Mouse (Mus musculus): ENCODE results near the gene Anxa7. TPM values are rescaled to one million over a fixed set of nuclear protein-coding genes. Genes with fewer than 3 reads are reported as not detected.

Gene Anxa7
- total and polyA plus RNA-seq, 3 experiments: 60.2 to 99.3 (median 89.2) TPM

- Histone ChIP-seq H3K4me1 (ENCODE audit: control insufficient read depth in 1 of 2, insufficient read depth in 2 of 2) (no peaks in the 10 kb centered on the region), H3K4me3 (replicated peaks in 1 of 3; ENCODE audit: low read depth in 2 of 3, low read length in 2 of 3, poor library complexity in 1 of 3) (no peak overlapping the region), H3K27me3 (replicated peaks) (no peaks in the 10 kb centered on the region), H3K9me3 (replicated peaks; ENCODE audit: low read length) (no peaks in the 10 kb centered on the region), H3K27ac (ENCODE audit: insufficient read depth, low read depth) (no peak overlapping the region), H3K79me2 (replicated peaks; ENCODE audit: control insufficient read depth, extremely low read depth, insufficient read depth, poor library complexity, severe bottlenecking) (0 out of 2 replicates have a peak, but pooled peaks cover 2% of the 10 kb centered on the region), H3K4me2 (ENCODE audit: insufficient read depth, low read depth, poor library complexity, severe bottlenecking) (no peak overlapping the region), H3K36me3 (replicated peaks in 1 of 2; ENCODE audit: control insufficient read depth in 1 of 2, insufficient read depth in 1 of 2, low read length in 1 of 2) (peaks cover 4 to 26% of the 10 kb centered on the region in 2 experiments), H3K9ac (ENCODE audit: insufficient read depth, low read depth) (no peak overlapping the region)
- dilution Hi-C loops (cut with MboI; ENCODE audit: extremely low pct_ligation_motif_present, extremely low pct_unique_long_range_greater_than_20kb, low sequenced_read_pairs): no loop called here
- in situ Hi-C loops (cut with MboI; ENCODE audit: low pct_ligation_motif_present, low pct_unique_long_range_greater_than_20kb, low sequenced_read_pairs): no loop called here
- TF ChIP-seq JUN (IDR thresholded peaks at IDR 0.05; ENCODE audit: insufficient read depth, low read depth, low read length) (no peak), CTCF (conservative IDR thresholded peaks at IDR 0.05 in 1 of 2, IDR thresholded peaks at IDR 0.05 in 1 of 2; ENCODE audit: low read depth in 2 of 2, low read length in 2 of 2) (no peak), ZKSCAN1 (IDR thresholded peaks at IDR 0.05; ENCODE audit: borderline replicate concordance, low read depth, low read length) (no peak), KAT2A (IDR thresholded peaks at IDR 0.05; ENCODE audit: insufficient replicate concordance, low read length) (no peak), ETS1 (conservative IDR thresholded peaks at IDR 0.05; ENCODE audit: low read depth, low read length) (no peak), MAX (IDR thresholded peaks at IDR 0.05; ENCODE audit: low read length) (no peak), USF1 (IDR thresholded peaks at IDR 0.05; ENCODE audit: low read depth, low read length) (no peak), PAX5 (IDR thresholded peaks at IDR 0.05; ENCODE audit: low read length) (no peak), CHD1 (IDR thresholded peaks at IDR 0.05; ENCODE audit: low read depth, low read length) (no peak), HCFC1 (IDR thresholded peaks at IDR 0.05; ENCODE audit: low read depth, low read length) (no peak), RCOR1 (conservative IDR thresholded peaks at IDR 0.05; ENCODE audit: low read depth, low read length) (no peak), MAFK (IDR thresholded peaks at IDR 0.05; ENCODE audit: insufficient replicate concordance, low read length) (no peak), BHLHE40 (IDR thresholded peaks at IDR 0.05; ENCODE audit: low read depth, low read length) (no peak), ZNF384 (IDR thresholded peaks at IDR 0.05; ENCODE audit: low read depth, low read length) (no peak)
- DNase-seq (ENCODE audit: extremely low read depth): no peak
These were observed 49.7 kb upstream of the Anxa7 start for GRCm38 (mm10) chr14:20529643-20530042.

GRCm38 (mm10) chr14:20520179-20520578 is 40.2 kb upstream of the Anxa7 start:
- H3K4me2 ChIP-seq (ENCODE audit: insufficient read depth, low read depth, poor library complexity, severe bottlenecking): no peak overlapping the region
- H3K4me3 ChIP-seq (replicated peaks in 1 of 3; ENCODE audit: low read depth in 2 of 3, low read length in 2 of 3, poor library complexity in 1 of 3): no peak overlapping the region
- dilution Hi-C loops (cut with MboI; ENCODE audit: extremely low pct_ligation_motif_present, extremely low pct_unique_long_range_greater_than_20kb, low sequenced_read_pairs): no loop called here
- H3K27me3 ChIP-seq (replicated peaks): no peaks in the 10 kb centered on the region
- no peaks in the 10 kb centered on the region for H3K4me1 ChIP-seq (ENCODE audit: control insufficient read depth in 1 of 2, insufficient read depth in 2 of 2)
- H3K36me3 ChIP-seq (replicated peaks in 1 of 2; ENCODE audit: control insufficient read depth in 1 of 2, insufficient read depth in 1 of 2, low read length in 1 of 2): peaks cover 14 to 52% of the 10 kb centered on the region in 2 experiments
- H3K9ac ChIP-seq (ENCODE audit: insufficient read depth, low read depth): no peak overlapping the region
- H3K27ac ChIP-seq (ENCODE audit: insufficient read depth, low read depth): no peak overlapping the region
- no peaks in the 10 kb centered on the region for H3K79me2 ChIP-seq (replicated peaks; ENCODE audit: control insufficient read depth, extremely low read depth, insufficient read depth, poor library complexity, severe bottlenecking)
- no peaks in the 10 kb centered on the region for H3K9me3 ChIP-seq (replicated peaks; ENCODE audit: low read length)
- TF ChIP-seq POLR2A (IDR thresholded peaks at IDR 0.05; ENCODE audit: low read depth, low read length) (no peak), PAX5 (IDR thresholded peaks at IDR 0.05; ENCODE audit: low read length) (no peak), JUND (conservative IDR thresholded peaks at IDR 0.05; ENCODE audit: low read depth, low read length) (no peak), CHD2 (IDR thresholded peaks at IDR 0.05; ENCODE audit: low read length) (no peak), MEF2A (IDR thresholded peaks at IDR 0.05; ENCODE audit: borderline replicate concordance, low read depth, low read length) (no peak), UBTF (IDR thresholded peaks at IDR 0.05; ENCODE audit: low read depth, low read length) (no peak), MXI1 (IDR thresholded peaks at IDR 0.05; ENCODE audit: low read depth, low read length) (no peak), JUN (IDR thresholded peaks at IDR 0.05; ENCODE audit: insufficient read depth, low read depth, low read length) (no peak), MYC (IDR thresholded peaks at IDR 0.05; ENCODE audit: low read depth, low read length) (no peak), MAFK (IDR thresholded peaks at IDR 0.05; ENCODE audit: insufficient replicate concordance, low read length) (no peak)
- no peak for DNase-seq (ENCODE audit: extremely low read depth)
- in situ Hi-C loops (cut with MboI; ENCODE audit: low pct_ligation_motif_present, low pct_unique_long_range_greater_than_20kb, low sequenced_read_pairs): no loop called here

Data from CH12.LX (cell line).